Mouse (Mus musculus): Measurements from ENCODE around the gene Bend3.

The Bend3 gene

DNA sequence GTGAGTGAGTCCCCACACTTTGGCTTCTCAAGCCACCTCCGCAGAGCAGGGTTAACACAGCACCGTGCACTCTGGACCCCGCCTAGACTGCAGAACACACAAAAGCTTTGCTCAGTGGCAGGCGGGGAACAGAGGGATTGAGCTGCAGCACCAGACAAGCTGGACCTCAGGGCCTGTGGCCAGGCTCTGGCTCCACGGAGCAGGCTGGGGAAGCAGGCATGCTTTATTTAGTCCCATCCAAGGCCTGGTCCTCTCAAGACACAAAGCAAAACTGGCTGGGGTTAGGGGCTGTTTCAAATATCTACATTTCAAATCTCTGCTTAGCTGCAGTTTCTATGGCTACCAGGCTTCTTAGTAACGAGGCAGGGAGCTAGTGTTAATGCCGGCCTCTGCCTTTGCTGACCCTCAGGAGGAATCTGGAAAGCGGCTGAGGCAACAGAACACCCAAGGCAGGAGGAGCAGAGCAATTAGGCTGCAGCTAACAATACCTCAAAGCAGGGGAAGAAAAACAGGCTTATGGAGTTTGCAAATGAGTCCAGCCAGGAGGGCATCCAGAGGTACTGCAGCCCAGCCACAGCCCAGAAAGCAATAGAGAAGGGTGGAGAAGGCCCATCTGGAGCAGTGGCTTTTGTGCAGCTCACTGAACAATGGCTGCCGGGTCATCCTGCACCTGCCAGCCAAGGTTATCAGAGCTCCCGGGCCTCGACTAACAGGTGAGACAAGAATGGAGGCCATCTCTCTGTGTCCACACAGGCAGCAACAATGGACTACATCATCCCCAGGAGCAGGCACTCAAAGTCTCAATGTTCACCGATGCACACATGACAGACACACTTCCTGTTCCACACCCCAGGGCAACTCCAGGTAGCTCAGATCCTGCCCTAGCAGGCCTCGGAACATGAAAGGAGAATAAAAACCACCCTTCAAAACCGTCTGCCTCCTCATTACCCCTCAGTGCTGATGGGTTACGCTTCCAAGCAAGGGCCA, 48.9 kb downstream of the Bend3 start:
- DNase-seq (ENCODE audit: low spot score in 2 of 2), result peak in 1 of 2 experiments; percentile 20

DNA sequence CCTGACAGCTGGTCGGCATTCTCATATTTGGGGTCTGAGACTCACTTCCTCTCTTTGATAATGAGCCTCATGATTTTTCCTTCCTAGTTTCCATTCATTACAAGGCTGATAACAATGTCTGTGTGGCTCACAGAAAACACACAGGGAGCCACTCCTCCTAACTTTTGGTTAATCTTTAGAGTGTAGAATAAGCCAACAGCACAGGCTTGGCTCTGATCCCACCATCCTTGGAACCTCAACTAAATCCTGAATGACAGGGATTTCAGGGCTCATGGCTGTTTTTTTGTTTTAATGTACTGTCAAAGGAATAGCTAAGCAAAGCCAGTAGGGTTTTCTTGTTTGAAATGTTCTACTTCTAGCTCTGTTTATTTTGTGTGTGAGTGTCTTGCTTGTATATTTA, 55.8 kb downstream of the Bend3 start:
- DNase-seq (ENCODE audit: low spot score in 2 of 2), result no peak

GRCm38 (mm10) chr10:43537652-43538051, 59.0 kb downstream of the Bend3 start:
- no peak for DNase-seq (ENCODE audit: low spot score in 2 of 2)

GRCm38 (mm10) chr10:43538831-43539230, 60.2 kb downstream of the Bend3 start:
- DNase-seq (ENCODE audit: low spot score in 2 of 2), result no peak

GRCm38 (mm10) chr10:43539746-43540310, 61.2 kb downstream of the Bend3 start:
- DNase-seq (ENCODE audit: low spot score in 2 of 2), result no peak

DNA sequence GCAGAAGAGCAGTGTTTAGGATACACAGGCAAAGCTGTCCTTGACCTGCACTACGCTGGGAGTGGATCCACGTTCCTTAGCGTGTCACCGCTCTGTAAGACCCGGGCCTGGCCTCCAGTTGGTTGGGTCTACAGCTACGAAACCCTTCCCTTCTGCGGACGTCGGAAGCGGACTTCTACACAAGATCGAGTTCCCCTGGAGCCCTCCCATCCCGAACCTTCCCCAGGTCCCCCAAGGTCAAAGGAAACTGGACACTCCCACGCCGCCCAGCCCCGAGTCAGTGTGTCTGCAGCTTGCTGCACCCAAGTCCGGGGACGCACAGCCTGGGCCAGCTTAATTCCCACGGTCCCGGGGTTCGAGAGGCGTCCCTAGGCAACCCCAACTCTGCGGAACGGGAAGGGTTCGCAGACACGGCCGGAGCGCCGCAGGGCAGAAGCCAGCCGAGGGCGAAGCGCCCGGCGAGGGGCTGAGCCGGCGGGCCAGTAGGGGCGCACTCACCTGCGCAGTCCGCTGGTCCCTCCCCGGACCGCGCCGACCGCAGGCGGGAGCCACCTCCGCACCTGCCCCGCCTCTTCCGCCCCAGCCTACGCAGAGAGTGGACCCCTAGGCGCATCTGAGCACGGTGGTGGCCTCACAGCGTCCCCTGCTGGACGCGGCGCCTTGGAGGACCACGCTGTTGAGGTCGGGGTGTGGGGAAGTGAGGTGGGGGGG, 62.0 kb downstream of the Bend3 start, which contains the start of gene 1700021F05Rik:
1700021F05Rik (minus strand) TSS at position 553 of the 711 bp plus-strand sequence.
- DNase-seq (ENCODE audit: low spot score in 2 of 2), result peak; percentile 93

DNA sequence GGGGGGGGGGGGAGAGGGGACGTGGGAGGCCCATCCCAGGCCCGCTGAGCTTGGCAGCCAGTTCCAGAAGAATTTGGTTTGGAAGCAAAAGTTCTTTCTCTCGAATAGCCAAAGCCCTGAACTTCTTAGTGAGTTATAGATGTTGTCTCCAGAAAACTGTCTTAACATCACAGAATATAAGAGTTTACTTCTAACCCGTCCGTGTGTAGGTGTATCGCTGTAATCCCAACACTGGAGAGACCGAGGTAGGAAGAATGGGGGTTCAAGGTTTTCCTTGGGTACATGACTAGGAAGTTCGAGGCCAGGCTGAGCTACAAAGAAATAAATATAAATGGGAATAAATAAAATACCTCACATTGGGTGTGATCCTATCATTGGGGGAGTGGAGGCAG, 62.5 kb downstream of the Bend3 start:
- DNase-seq (ENCODE audit: low spot score in 2 of 2), result no peak

DNA sequence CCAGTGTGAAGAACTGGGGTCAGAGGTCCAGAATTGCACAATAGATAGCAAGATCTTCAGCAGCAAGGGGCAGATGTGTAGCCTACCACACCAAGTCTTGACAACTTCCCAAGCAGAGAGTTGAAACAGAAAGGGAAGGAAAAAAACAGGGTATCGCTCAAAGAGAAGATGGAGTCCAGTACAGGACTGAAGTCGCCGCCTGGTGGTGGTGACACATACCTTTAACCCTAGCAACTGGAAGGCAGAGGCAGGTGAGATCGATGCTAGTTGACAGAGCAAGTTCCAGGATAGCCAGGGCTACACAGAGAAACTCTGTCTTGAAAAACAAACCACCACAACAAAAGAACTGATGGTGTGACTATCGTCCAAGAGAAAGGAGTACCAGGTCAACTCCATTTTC, 70.8 kb downstream of the Bend3 start:
- DNase-seq (ENCODE audit: low spot score in 2 of 2), result no peak

GRCm38 (mm10) chr10:43550923-43551322, 72.3 kb downstream of the Bend3 start:
- DNase-seq (ENCODE audit: low spot score in 2 of 2), result no peak

GRCm38 (mm10) chr10:43551388-43551787, 72.8 kb downstream of the Bend3 start:
- no peak for DNase-seq (ENCODE audit: low spot score in 2 of 2)

- DNase-seq (ENCODE audit: low spot score in 2 of 2), result no peak
Observed at GRCm38 (mm10) chr10:43557630-43558165, 79.1 kb downstream of the Bend3 start.

- no peak for DNase-seq (ENCODE audit: low spot score in 2 of 2)
Observed at GRCm38 (mm10) chr10:43559313-43559712, 80.7 kb downstream of the Bend3 start.

DNA sequence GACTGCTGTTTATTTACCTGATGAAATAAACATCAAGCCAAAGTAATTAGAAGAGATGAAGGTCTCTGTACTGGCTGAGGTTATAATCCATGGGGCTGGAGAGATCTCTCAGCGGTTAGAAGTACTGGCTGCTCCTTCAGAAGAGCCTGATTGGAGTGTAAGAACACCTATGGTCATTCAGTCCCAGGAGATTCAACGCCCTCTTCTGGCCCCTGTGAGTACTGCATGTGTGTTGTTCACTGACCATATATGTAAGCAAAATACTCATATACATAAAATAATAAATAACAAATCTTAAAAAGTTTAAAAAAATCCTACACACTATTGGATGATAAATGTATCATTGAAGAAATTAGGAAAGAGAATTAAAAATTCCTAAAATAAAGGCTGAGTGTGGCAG, 82.1 kb downstream of the Bend3 start:
- DNase-seq (ENCODE audit: low spot score in 2 of 2), result no peak

- DNase-seq (ENCODE audit: low spot score in 2 of 2), result no peak
Observed at GRCm38 (mm10) chr10:43561311-43561710, 82.7 kb downstream of the Bend3 start.

Data from frontal cortex, postnatal 25 days (tissue).